Mouse (Mus musculus) MEL (cell line): Measurements from ENCODE around the gene Dlg2. TPM values are rescaled to one million over a fixed set of nuclear protein-coding genes. Genes with fewer than 3 reads are reported as not detected.

Experiments used
- DNase-seq: peaks from one replicate; pipeline ENCODE4 v3.0.0; 2011; ENCODE audit warnings: low read depth, low spot score
- H3K27ac ChIP-seq: 2 replicates; pipeline ENCODE4 v1.5.1; 2012; ENCODE audit warnings: low read depth, mild to moderate bottlenecking, control low read depth, low read length, moderate library complexity; ENCODE audit not compliant: control insufficient read depth
- H3K27me3 ChIP-seq, 2 experiments: fragments of 150-350 bp in 1 of 2; sonication (generic) in 1 of 2; 2 replicates each; pipeline ENCODE4 v1.6.1; 2012; ENCODE audit warnings: low read length in 2 of 2, mild to moderate bottlenecking in 2 of 2, improper control_type of control experiment in 1 of 2, moderate library complexity in 1 of 2; ENCODE audit not compliant: insufficient read depth in 2 of 2, control insufficient read depth in 1 of 2
- H3K36me3 ChIP-seq, 2 experiments: 2 replicates each; pipeline ENCODE4 v1.6.1; 2012 to 2014; ENCODE audit warnings: low read length in 2 of 2, improper control_type of control experiment in 1 of 2, inconsistent platforms in 1 of 2, mild to moderate bottlenecking in 1 of 2; ENCODE audit not compliant: insufficient read depth in 2 of 2, control insufficient read depth in 1 of 2
- H3K4me1 ChIP-seq, 2 experiments: fragments of 150-350 bp in 1 of 2; sonication (generic) in 1 of 2; 2 replicates each; pipeline ENCODE4 v1.6.1; 2012; ENCODE audit warnings: low read length in 2 of 2, improper control_type of control experiment in 1 of 2, mild to moderate bottlenecking in 1 of 2; ENCODE audit not compliant: insufficient read depth in 2 of 2, control insufficient read depth in 1 of 2
- H3K4me3 ChIP-seq, 2 experiments: fragments of 150-350 bp in 1 of 2; sonication (generic) in 1 of 2; 2 replicates each; pipeline ENCODE4 v1.5.1; 2012; ENCODE audit warnings: low read depth in 2 of 2, low read length in 2 of 2, mild to moderate bottlenecking in 2 of 2, moderate library complexity in 2 of 2, control low read depth in 1 of 2, improper control_type of control experiment in 1 of 2; ENCODE audit not compliant: control insufficient read depth in 1 of 2, insufficient read depth in 1 of 2
- H3K79me2 ChIP-seq: 2 replicates; pipeline ENCODE4 v1.6.1; 2012; ENCODE audit warnings: mild to moderate bottlenecking, low read length, moderate library complexity; ENCODE audit not compliant: control insufficient read depth, poor library complexity, insufficient read depth
- H3K9ac ChIP-seq: 2 replicates; pipeline ENCODE4 v1.6.1; 2012; ENCODE audit warnings: low read depth, mild to moderate bottlenecking, control low read depth, low read length, moderate library complexity; ENCODE audit not compliant: control insufficient read depth, poor library complexity, severe bottlenecking
- H3K9me3 ChIP-seq: fragments of 150-350 bp; sonication (generic); replicated peaks from 2 replicates; pipeline ENCODE4 v1.6.1; 2012; ENCODE audit warnings: mild to moderate bottlenecking, low read length, improper control_type of control experiment, moderate library complexity; ENCODE audit not compliant: insufficient read depth
- CHD2 ChIP-seq: IDR thresholded peaks from 2 replicates; pipeline ENCODE4 v1.6.1; 2011; ENCODE audit warnings: low read length, improper control_type of control experiment
- CTCF ChIP-seq, 3 experiments: IDR thresholded peaks in 2 of 3; conservative IDR thresholded peaks in 1 of 3; 2 replicates each; pipeline ENCODE4 v1.5.1; 2011 to 2012; ENCODE audit warnings: low read length in 3 of 3, low read depth in 2 of 3, mild to moderate bottlenecking in 2 of 3, improper control_type of control experiment in 1 of 3, inconsistent platforms in 1 of 3, mixed read lengths in 1 of 3, moderate library complexity in 1 of 3; ENCODE audit not compliant: control insufficient read depth in 1 of 3, insufficient read depth in 1 of 3, poor library complexity in 1 of 3, severe bottlenecking in 1 of 3
- E2F4 ChIP-seq: IDR thresholded peaks from 2 replicates; pipeline ENCODE4 v1.6.1; 2011; ENCODE audit warnings: low read depth, low read length, improper control_type of control experiment, borderline replicate concordance
- ELF1 ChIP-seq: IDR thresholded peaks from 2 replicates; pipeline ENCODE4 v1.6.1; 2014; ENCODE audit warnings: low read depth, mild to moderate bottlenecking, inconsistent platforms, low read length, improper control_type of control experiment, moderate library complexity
- GABPA ChIP-seq: IDR thresholded peaks from 2 replicates; pipeline ENCODE4 v1.6.1; 2012; ENCODE audit warnings: low read depth, mild to moderate bottlenecking, inconsistent platforms, low read length, improper control_type of control experiment, moderate library complexity
- GATA1 ChIP-seq: IDR thresholded peaks from 2 replicates; pipeline ENCODE4 v1.6.1; 2011; ENCODE audit warnings: low read depth, low read length, improper control_type of control experiment
- HCFC1 ChIP-seq: IDR thresholded peaks from 2 replicates; pipeline ENCODE4 v1.6.1; 2012; ENCODE audit warnings: low read depth, mild to moderate bottlenecking, inconsistent platforms, low read length, improper control_type of control experiment, moderate library complexity
- MAFK ChIP-seq: IDR thresholded peaks from 2 replicates; pipeline ENCODE4 v1.6.1; 2011; ENCODE audit warnings: low read depth, mild to moderate bottlenecking, low read length, improper control_type of control experiment, borderline replicate concordance
- MAX ChIP-seq: IDR thresholded peaks from 2 replicates; pipeline ENCODE4 v1.6.1; 2011; ENCODE audit warnings: low read length, improper control_type of control experiment
- MXI1 ChIP-seq: IDR thresholded peaks from 2 replicates; pipeline ENCODE4 v1.6.1; 2011; ENCODE audit warnings: mild to moderate bottlenecking, low read depth, low read length, improper control_type of control experiment
- RAD21 ChIP-seq: IDR thresholded peaks from 2 replicates; pipeline ENCODE4 v1.6.1; 2011; ENCODE audit warnings: mild to moderate bottlenecking, low read depth, low read length, improper control_type of control experiment
- RCOR1 ChIP-seq: IDR thresholded peaks from 2 replicates; pipeline ENCODE4 v1.6.1; 2012; ENCODE audit warnings: low read depth, mild to moderate bottlenecking, inconsistent platforms, low read length, improper control_type of control experiment
- SMC3 ChIP-seq: IDR thresholded peaks from 2 replicates; pipeline ENCODE4 v1.6.1; 2011; ENCODE audit warnings: low read depth, low read length, improper control_type of control experiment
- TCF12 ChIP-seq: IDR thresholded peaks from 2 replicates; pipeline ENCODE4 v1.6.1; 2014; ENCODE audit warnings: low read depth, mild to moderate bottlenecking, inconsistent platforms, low read length, improper control_type of control experiment, moderate library complexity
- USF1 ChIP-seq: IDR thresholded peaks from 2 replicates; pipeline ENCODE4 v1.6.1; 2014; ENCODE audit warnings: low read depth, mild to moderate bottlenecking, inconsistent platforms, low read length, improper control_type of control experiment, moderate library complexity
- ZMIZ1 ChIP-seq: IDR thresholded peaks from 2 replicates; pipeline ENCODE4 v1.6.1; 2012; ENCODE audit warnings: low read depth, mild to moderate bottlenecking, inconsistent platforms, low read length, improper control_type of control experiment, moderate library complexity
- polyA plus RNA-seq, 2 experiments: library from polyadenylated mRNA; stranded (reverse) in 1 of 2; unstranded in 1 of 2; fragments of >175 nt in 1 of 2; fragments of >200 nt in 1 of 2; gene quantifications; 2 replicates each; pipeline versions ENCODE4 v1.2.1 to v1.2.4; 2012; ENCODE audit warnings: low replicate concordance in 2 of 2, low read depth in 1 of 2; ENCODE audit not compliant: insufficient read length in 2 of 2, insufficient read depth in 1 of 2, missing spikeins in 1 of 2
- total RNA-seq: library from RNA; depleted of rRNA; stranded (reverse); fragments of 300-350 nt; gene quantifications from 2 replicates; pipeline ENCODE4 v1.2.3, GENCODE M21; 2012

The Dlg2 gene
- total and polyA plus RNA-seq, 3 experiments, result 0.04 TPM; not detected in 2

DNA sequence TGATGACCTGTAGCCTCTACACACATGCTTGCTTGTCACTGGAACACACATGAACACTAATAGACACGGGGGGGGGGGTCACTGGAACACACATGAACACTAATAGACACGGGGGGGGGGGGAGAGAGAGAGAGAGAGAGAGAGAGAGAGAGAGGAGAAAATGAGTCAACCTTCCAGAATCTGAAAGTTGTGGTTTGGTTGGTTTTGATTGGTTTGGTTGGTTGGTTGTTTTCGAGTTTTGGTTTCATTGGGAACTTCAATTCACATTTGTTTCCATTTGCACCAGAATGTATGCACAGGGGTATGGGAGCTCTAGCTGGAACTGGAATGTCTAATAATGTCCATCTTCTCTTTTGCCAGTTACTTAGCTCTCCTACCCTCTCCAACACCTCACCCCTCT is 1611.0 kb downstream of the Dlg2 start:
- Histone ChIP-seq H3K27me3 (no peaks in the 10 kb centered on the region), H3K79me2 (no peaks in the 10 kb centered on the region), H3K4me3 (no peak overlapping the region), H3K9me3 (no peaks in the 10 kb centered on the region)
- no peak for DNase-seq
- no peak for TF ChIP-seq MAFK
- TF ChIP-seq HCFC1, result no peak
- no peak for TF ChIP-seq E2F4
- TF ChIP-seq MAX, result no peak
- no peak for TF ChIP-seq ZMIZ1
- TF ChIP-seq TCF12, result no peak
- TF ChIP-seq CTCF (IDR thresholded peaks at IDR 0.05 in 2 of 3, conservative IDR thresholded peaks at IDR 0.05 in 1 of 3; ENCODE audit: control insufficient read depth in 1 of 3, insufficient read depth in 1 of 3, low read depth in 2 of 3, low read length in 3 of 3, poor library complexity in 1 of 3, severe bottlenecking in 1 of 3), result no peak
- TF ChIP-seq USF1, result no peak
- no peak for TF ChIP-seq GABPA
- TF ChIP-seq SMC3, result no peak
- TF ChIP-seq, all 39 proteins: peak for 0
- no peaks in the 10 kb centered on the region for H3K36me3 ChIP-seq
- no peaks in the 10 kb centered on the region for H3K4me1 ChIP-seq
- no peak overlapping the region for H3K27ac ChIP-seq
- no peak overlapping the region for H3K9ac ChIP-seq

DNA sequence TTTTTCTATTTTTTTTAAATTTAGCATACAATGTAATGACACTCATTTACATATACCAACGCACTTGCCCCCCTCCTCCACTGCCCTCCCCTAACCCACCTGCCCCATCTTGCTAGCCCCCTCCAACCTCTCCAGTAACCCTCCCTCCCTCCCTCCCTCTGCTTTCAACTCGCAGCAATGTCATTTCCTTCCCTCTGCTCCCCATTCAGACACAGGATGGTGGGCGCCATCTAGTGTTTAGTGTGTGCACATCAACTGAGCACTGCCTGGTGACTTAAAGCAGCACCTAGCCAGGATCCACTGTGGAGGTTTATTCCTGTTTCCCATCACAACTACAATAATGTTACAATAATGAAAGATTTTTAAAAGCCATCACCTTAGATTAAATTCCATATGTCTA is 1617.4 kb downstream of the Dlg2 start:
- DNase-seq, result peak; percentile 20
- no peaks in the 10 kb centered on the region for H3K79me2 ChIP-seq
- peak; percentile 23 to 54 (median 38) for TF ChIP-seq CTCF (IDR thresholded peaks at IDR 0.05 in 2 of 3, conservative IDR thresholded peaks at IDR 0.05 in 1 of 3; ENCODE audit: control insufficient read depth in 1 of 3, insufficient read depth in 1 of 3, low read depth in 2 of 3, low read length in 3 of 3, poor library complexity in 1 of 3, severe bottlenecking in 1 of 3)
- peak; percentile 23; the same call in 1 of the 2 replicates for TF ChIP-seq SMC3
- no peak for TF ChIP-seq RCOR1
- TF ChIP-seq RAD21, result peak; percentile 6
- TF ChIP-seq ELF1, result no peak
- TF ChIP-seq MXI1, result no peak
- no peak for TF ChIP-seq E2F4
- TF ChIP-seq, all 39 proteins: peak for 3
- no peak overlapping the region for H3K4me3 ChIP-seq
- no peak overlapping the region for H3K27ac ChIP-seq
- no peak overlapping the region for H3K9ac ChIP-seq
- no peaks in the 10 kb centered on the region for H3K4me1 ChIP-seq
- no peaks in the 10 kb centered on the region for H3K9me3 ChIP-seq
- H3K27me3 ChIP-seq, result no peaks in the 10 kb centered on the region
- no peaks in the 10 kb centered on the region for H3K36me3 ChIP-seq

DNA sequence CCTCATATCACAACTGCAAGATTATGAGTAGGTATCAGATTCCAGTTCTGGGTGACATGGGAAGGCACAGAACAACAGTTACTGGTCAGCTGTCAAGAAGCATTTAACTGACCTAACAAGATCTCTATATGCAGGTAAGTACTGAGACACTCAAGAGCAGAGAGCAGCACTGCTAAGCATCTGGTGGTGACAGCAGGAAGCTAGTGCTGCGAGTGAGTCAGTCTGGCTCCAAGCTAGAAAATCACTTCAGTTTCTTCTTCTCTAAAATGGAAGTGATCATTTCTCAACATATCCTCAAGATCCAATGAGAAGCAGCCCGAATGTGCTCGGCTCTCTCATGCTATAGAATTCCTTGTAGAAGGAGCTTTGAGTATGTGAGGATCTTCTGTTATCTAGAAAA is 1618.7 kb downstream of the Dlg2 start:
- H3K27me3 ChIP-seq, result no peaks in the 10 kb centered on the region
- no peak for TF ChIP-seq CTCF (IDR thresholded peaks at IDR 0.05 in 2 of 3, conservative IDR thresholded peaks at IDR 0.05 in 1 of 3; ENCODE audit: control insufficient read depth in 1 of 3, insufficient read depth in 1 of 3, low read depth in 2 of 3, low read length in 3 of 3, poor library complexity in 1 of 3, severe bottlenecking in 1 of 3)
- no peak for TF ChIP-seq GABPA
- TF ChIP-seq GATA1, result no peak
- no peak for TF ChIP-seq CHD2
- TF ChIP-seq MAX, result no peak
- no peak for TF ChIP-seq USF1
- H3K9me3 ChIP-seq, result no peaks in the 10 kb centered on the region
- H3K79me2 ChIP-seq, result no peaks in the 10 kb centered on the region
- no peaks in the 10 kb centered on the region for H3K4me1 ChIP-seq
- H3K36me3 ChIP-seq, result no peaks in the 10 kb centered on the region
- H3K9ac ChIP-seq, result no peak overlapping the region
- no peak overlapping the region for H3K27ac ChIP-seq
- no peak for DNase-seq
- no peak overlapping the region for H3K4me3 ChIP-seq
